Mouse (Mus musculus) spleen, adult 2 months (tissue): ENCODE data around the gene Agk. TPM values are rescaled to one million over a fixed set of nuclear protein-coding genes. Genes with fewer than 3 reads are reported as not detected.

Experiments
- DNase-seq, 2 experiments: peaks; one replicate each; pipeline versions ENCODE4 v3.0.0 to v3.0.0-alpha.2; 2012 to 2021; ENCODE audit warnings: low spot score in 2 of 2, low read depth in 1 of 2
- H3K27ac ChIP-seq: fragments of 200-500 bp; 2 replicates; pipeline ENCODE4 v1.5.1; 2012; ENCODE audit warnings: low read length, inconsistent platforms; ENCODE audit not compliant: insufficient read depth
- H3K27me3 ChIP-seq: fragments of 200-500 bp; 2 replicates; pipeline ENCODE4 v1.6.1; 2012; ENCODE audit warnings: mild to moderate bottlenecking, moderate library complexity, low read length, inconsistent platforms; ENCODE audit not compliant: control insufficient read depth, insufficient read depth
- H3K36me3 ChIP-seq: fragments of 200-500 bp; 2 replicates; pipeline ENCODE4 v1.6.1; 2012; ENCODE audit warnings: mild to moderate bottlenecking, low read length, inconsistent platforms; ENCODE audit not compliant: control insufficient read depth, insufficient read depth
- H3K4me1 ChIP-seq: fragments of 200-500 bp; 2 replicates; pipeline ENCODE4 v1.6.1; 2011; ENCODE audit warnings: inconsistent platforms; ENCODE audit not compliant: control insufficient read depth, insufficient read depth, insufficient read length
- H3K4me3 ChIP-seq: fragments of 200-500 bp; 2 replicates; pipeline ENCODE4 v1.5.1; 2011; ENCODE audit warnings: mild to moderate bottlenecking, inconsistent platforms; ENCODE audit not compliant: insufficient read depth, insufficient read length; ENCODE audit errors: extremely low read depth
- CTCF ChIP-seq: fragments of 200-500 bp; IDR thresholded peaks from 2 replicates; pipeline ENCODE4 v1.5.1; 2011; ENCODE audit warnings: mild to moderate bottlenecking, inconsistent platforms; ENCODE audit not compliant: insufficient read depth, insufficient read length, insufficient replicate concordance; ENCODE audit errors: extremely low read depth
- POLR2A ChIP-seq: fragments of 200-500 bp; IDR thresholded peaks from 2 replicates; pipeline ENCODE4 v1.6.1; 2011; ENCODE audit warnings: low read depth, low read length, inconsistent platforms
- WGBS: fragments of 180-500 bp; shearing (Covaris S2); methylation state at CpG from one replicate; pipeline ENCODE4 v1.1.7; 2018; 5-methylcytosine and 5-hydroxymethylcytosine counted together
- polyA plus RNA-seq: library from polyadenylated mRNA; depleted of rRNA; stranded (reverse); fragments of >200 nt; gene quantifications from 2 replicates; pipeline ENCODE4 v1.2.3, GENCODE M21; 2012

Agk gene
- polyA plus RNA-seq, 1 experiment: 5.1 TPM

DNA sequence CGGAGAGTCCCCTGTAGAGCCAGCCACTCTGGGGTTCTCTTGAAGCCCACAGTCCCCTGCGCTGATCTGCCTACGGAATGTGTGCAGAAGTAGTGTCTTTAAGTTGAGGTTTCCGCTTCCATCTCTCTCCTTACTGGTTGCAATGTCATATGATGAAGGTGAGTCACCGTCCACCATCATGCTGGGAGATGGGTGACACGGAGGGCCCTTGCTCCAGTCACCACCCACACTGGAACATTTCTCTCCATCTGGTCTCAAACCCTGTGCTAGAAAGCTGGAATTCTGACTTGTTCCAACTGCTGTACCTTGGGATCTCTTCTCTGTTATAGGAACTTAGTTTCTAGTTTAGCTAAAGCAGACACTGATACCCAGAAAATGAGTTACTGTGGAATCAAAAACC, 96.1 kb downstream of the Agk start:
- TF ChIP-seq CTCF (no peak), POLR2A (no peak)
- Histone ChIP-seq H3K27me3 (no peaks in the 10 kb centered on the region), H3K4me3 (no peak overlapping the region), H3K36me3 (peaks cover 5% of the 10 kb centered on the region), H3K4me1 (no peaks in the 10 kb centered on the region), H3K27ac (no peak overlapping the region)
- DNase-seq: no peak
- WGBS: 94% methylated on average over 6 of the region's 6 CpGs

GRCm38 (mm10) chr6:40423013-40423412, 98.0 kb downstream of the Agk start:
- WGBS: 85% methylated on average over 1 of the region's 1 CpGs
- no peak for TF ChIP-seq POLR2A
- no peak for TF ChIP-seq CTCF
- no peak overlapping the region for H3K4me3 ChIP-seq
- peaks cover 5% of the 10 kb centered on the region for H3K36me3 ChIP-seq
- H3K4me1 ChIP-seq: no peaks in the 10 kb centered on the region
- no peak for DNase-seq
- no peaks in the 10 kb centered on the region for H3K27me3 ChIP-seq
- H3K27ac ChIP-seq: no peak overlapping the region

GRCm38 (mm10) chr6:40423774-40424173, 98.8 kb downstream of the Agk start:
- WGBS: 56% methylated on average over 1 of the region's 1 CpGs
- no peaks in the 10 kb centered on the region for H3K4me1 ChIP-seq
- peak; percentile 42 to 59 for DNase-seq
- H3K27ac ChIP-seq: no peak overlapping the region
- H3K4me3 ChIP-seq: no peak overlapping the region
- peak; percentile 50; the same call in 1 of the 2 replicates for TF ChIP-seq CTCF
- TF ChIP-seq POLR2A: no peak
- H3K27me3 ChIP-seq: no peaks in the 10 kb centered on the region
- peaks cover 3% of the 10 kb centered on the region; the same call in 1 of the 2 replicates for H3K36me3 ChIP-seq

DNA sequence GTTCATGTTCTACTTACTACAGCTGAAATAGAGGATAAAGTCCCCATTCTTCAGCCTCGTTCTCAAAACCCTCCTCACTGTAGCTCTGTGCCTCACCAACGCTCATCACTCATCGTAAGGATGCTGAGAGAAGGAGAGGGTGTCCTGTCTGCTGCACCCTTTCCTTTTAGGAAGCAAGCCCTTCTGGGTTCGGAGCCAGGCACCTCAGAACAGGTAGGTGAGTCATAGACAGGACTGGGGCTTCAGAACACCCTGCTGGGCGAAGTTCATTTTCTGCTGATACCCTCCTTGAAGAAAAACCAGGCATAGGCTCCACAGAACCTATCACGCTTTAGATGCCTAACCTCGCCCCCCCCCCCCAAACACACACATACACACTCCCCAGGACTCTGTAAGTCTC, 102.5 kb downstream of the Agk start:
- DNase-seq: no peak
- H3K36me3 ChIP-seq: peaks cover 2% of the 10 kb centered on the region; the same call in 1 of the 2 replicates
- TF ChIP-seq POLR2A: no peak
- TF ChIP-seq CTCF: no peak
- H3K27ac ChIP-seq: no peak overlapping the region
- peaks cover 2% of the 10 kb centered on the region; the same call in 1 of the 2 replicates for H3K4me1 ChIP-seq
- no peaks in the 10 kb centered on the region for H3K27me3 ChIP-seq
- H3K4me3 ChIP-seq: no peak overlapping the region
- 91% methylated on average over 7 of the region's 7 CpGs for whole genome bisulfite sequencing

- TF ChIP-seq POLR2A (no peak), CTCF (no peak)
- 82% methylated on average over 3 of the region's 3 CpGs for WGBS
- Histone ChIP-seq H3K36me3 (no peaks in the 10 kb centered on the region), H3K4me1 (peaks cover 8% of the 10 kb centered on the region; the same call in 1 of the 2 replicates), H3K4me3 (no peak overlapping the region), H3K27ac (no peak overlapping the region), H3K27me3 (no peaks in the 10 kb centered on the region)
- no peak for DNase-seq
These were observed 103.7 kb downstream of the Agk start for GRCm38 (mm10) chr6:40428696-40429095.

DNA sequence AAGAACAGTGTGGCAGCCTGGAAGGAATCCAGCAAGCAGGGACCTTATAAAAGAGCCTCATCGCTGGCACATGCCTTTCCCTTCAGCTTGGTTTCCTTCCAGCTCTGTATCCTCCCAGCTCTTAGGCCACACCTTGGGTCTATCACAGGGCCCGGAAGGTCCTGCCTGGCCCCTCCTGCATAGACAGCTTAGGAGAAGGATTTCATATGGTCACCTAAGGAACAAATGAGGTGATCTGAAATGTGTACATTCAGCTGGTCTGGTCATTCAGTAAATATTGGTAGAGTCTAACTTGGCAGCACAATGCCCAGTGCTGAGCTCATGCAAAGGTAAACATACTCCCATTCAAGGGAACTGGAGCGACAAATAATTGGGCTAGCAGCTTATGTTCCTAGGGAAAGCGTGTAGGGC, 104.6 kb downstream of the Agk start:
- no peak for TF ChIP-seq CTCF
- TF ChIP-seq POLR2A: no peak
- no peak overlapping the region for H3K27ac ChIP-seq
- no peaks in the 10 kb centered on the region for H3K27me3 ChIP-seq
- peaks cover 10% of the 10 kb centered on the region for H3K4me1 ChIP-seq
- no peak overlapping the region for H3K4me3 ChIP-seq
- no peaks in the 10 kb centered on the region for H3K36me3 ChIP-seq
- 89% methylated on average over 4 of the region's 4 CpGs for WGBS
- no peak for DNase-seq

- 0 out of 2 replicates have a peak, but pooled peaks cover 1% of the 10 kb centered on the region for H3K27me3 ChIP-seq
- no peak for TF ChIP-seq CTCF
- TF ChIP-seq POLR2A: no peak
- H3K4me3 ChIP-seq: no peak overlapping the region
- DNase-seq: peak; percentile 31 to 59
- no peak overlapping the region for H3K27ac ChIP-seq
- H3K4me1 ChIP-seq: peaks cover 13% of the 10 kb centered on the region
- H3K36me3 ChIP-seq: no peaks in the 10 kb centered on the region
- 42% methylated on average over 3 of the region's 3 CpGs for WGBS
These were observed 105.3 kb downstream of the Agk start for GRCm38 (mm10) chr6:40430251-40430650.
